Comparison of ENCODE assay signal across 12 mouse cellular contexts in the genomic region with DNA sequence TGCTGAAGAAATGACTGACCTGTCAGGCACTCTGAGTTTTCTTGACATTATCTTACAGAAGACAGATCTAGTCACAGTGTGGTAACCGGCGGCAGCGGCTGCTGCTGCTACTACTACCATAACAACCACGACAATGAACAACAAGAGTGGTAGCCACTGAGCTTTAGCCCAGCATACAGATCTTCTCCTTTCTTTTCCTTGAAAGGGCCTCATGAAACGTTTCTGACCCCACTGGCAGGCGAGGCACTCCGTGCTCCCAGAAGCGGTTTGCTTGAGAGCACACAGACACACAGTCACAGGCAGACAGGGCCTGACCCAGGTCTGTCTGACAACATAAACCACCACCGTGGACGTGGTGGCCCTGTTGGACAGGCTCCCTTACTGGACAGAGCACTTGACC. TPM values are rescaled to one million over a fixed set of nuclear protein-coding genes. Genes with fewer than 3 reads are reported as not detected.
DNase-seq lines count a peak whose midpoint lies in the region; ATAC-seq and TF ChIP-seq lines count a peak whose summit lies in the region.
"Had no signal": no experiment of that assay in that cellular context is flagged by ENCODE, and none has a peak within 500 bp of the region (broad histone marks: within the 10 kb centered on the region; RNA-seq: fewer than 3 reads in every experiment).

No protein-coding gene starts in this region.

- peaks cover 51% of the 10 kb centered on the region for H3K4me1 ChIP-seq in thymus, adult 2 months (replicated peaks; ENCODE audit: control insufficient read depth, insufficient read depth, low read length)
- peaks cover 48% of the 10 kb centered on the region for H3K4me1 ChIP-seq in midbrain, embryonic 12.5 days

- intact Hi-C loops in heart, postnatal 25 days (cut with DNase I), result no loop called here
- intact Hi-C loops in left cerebral cortex, postnatal 36 days (cut with DNase I), result no loop called here

- no peaks in the 10 kb centered on the region for H3K9me3 ChIP-seq in midbrain, embryonic 12.5 days
- H3K9me3 ChIP-seq: embryonic facial prominence, embryonic 15.5 days; limb, embryonic 12.5 days had no signal

- DNase-seq in heart, adult 11 months, result peak; percentile 86
- no peak for DNase-seq in heart, postnatal 25 days (ENCODE audit: low spot score)
- peak; percentile 50 for DNase-seq in thymus, adult 2 months
- no peak for DNase-seq in thymus, adult 18-20 months
- DNase-seq in ovary, adult 18-20 months (ENCODE audit: low spot score), result no peak
- DNase-seq in left cerebral cortex, postnatal 36 days (ENCODE audit: low spot score in 2 of 2), result no peak
- no peak for DNase-seq in cerebellum, postnatal 25 days
- DNase-seq: adrenal gland, postnatal 36 days; heart, postnatal 36 days had no signal

- ATAC-seq in midbrain, embryonic 12.5 days (ENCODE audit: low FRiP score, low read depth), result no peak

- H3K36me3 ChIP-seq in thymus, adult 2 months (ENCODE audit: control insufficient read depth, insufficient read depth, low read length), result no peaks in the 10 kb centered on the region
- H3K36me3 ChIP-seq in midbrain, embryonic 12.5 days, result no peaks in the 10 kb centered on the region
- H3K36me3 ChIP-seq: limb, embryonic 12.5 days had no signal

- TF ChIP-seq POLR2A in thymus, adult 2 months (IDR thresholded peaks at IDR 0.05; ENCODE audit: control insufficient read depth, extremely low read depth, insufficient read depth, low read length, poor library complexity), result no peak

- peak overlapping the region; percentile 39 for H3K9ac ChIP-seq in midbrain, embryonic 12.5 days (replicated peaks)
- H3K9ac ChIP-seq: embryonic facial prominence, embryonic 15.5 days; limb, embryonic 12.5 days had no signal

- WGBS in thymus, adult 2 months, result 8% methylated on average over 10 of the region's 10 CpGs
- WGBS in midbrain, embryonic 12.5 days, result 32% methylated on average over 10 of the region's 10 CpGs

- TF ChIP-seq CTCF in thymus, adult 2 months (IDR thresholded peaks at IDR 0.05; ENCODE audit: borderline replicate concordance, control insufficient read depth, extremely low read depth, insufficient read depth, low read length, poor library complexity), result no peak

- H3K27me3 ChIP-seq in thymus, adult 2 months (ENCODE audit: control insufficient read depth, insufficient read depth, low read length), result no peaks in the 10 kb centered on the region
- H3K27me3 ChIP-seq in midbrain, embryonic 12.5 days, result no peaks in the 10 kb centered on the region
- H3K27me3 ChIP-seq: embryonic facial prominence, embryonic 15.5 days; limb, embryonic 12.5 days had no signal

- peak overlapping the region; percentile 38 for H3K4me2 ChIP-seq in midbrain, embryonic 12.5 days (replicated peaks)
- H3K4me2 ChIP-seq: embryonic facial prominence, embryonic 15.5 days; limb, embryonic 12.5 days had no signal

- peak overlapping the region; percentile 97 for H3K27ac ChIP-seq in thymus, adult 2 months (ENCODE audit: control insufficient read depth, insufficient read depth, low read length)
- H3K27ac ChIP-seq in midbrain, embryonic 12.5 days (replicated peaks), result peak overlapping the region; percentile 79
- H3K27ac ChIP-seq: embryonic facial prominence, embryonic 15.5 days; limb, embryonic 12.5 days had no signal

- peak overlapping the region; percentile 33 for H3K4me3 ChIP-seq in thymus, adult 2 months (ENCODE audit: control insufficient read depth, insufficient read depth, low read length)
- no peak overlapping the region for H3K4me3 ChIP-seq in midbrain, embryonic 12.5 days
- H3K4me3 ChIP-seq: embryonic facial prominence, embryonic 15.5 days; limb, embryonic 12.5 days had no signal

RNA-seq across cellular contexts. Expression of a gene that starts 3.7 kb away (rescaled TPM):
- total RNA-seq in heart, postnatal 25 days (2021), result 1 to 10 TPM; 2.7 to 2.9 TPM
- 40.7 and 41.3 TPM in 2 replicates for polyA plus RNA-seq in thymus, adult 2 months (2012; rRNA removed)
- 6.0 and 7.8 TPM in 2 replicates for polyA plus RNA-seq in midbrain, embryonic 12.5 days (2016; fragmentation: Nextera tagmentation; extraction: Ambion mirVana)
- 1 to 10 TPM; 3.1 to 4.0 TPM for total RNA-seq in left cerebral cortex, postnatal 36 days (2021)

RNA-seq across cellular contexts. Expression of a gene that starts 45.3 kb away (rescaled TPM):
- total RNA-seq in heart, postnatal 25 days (2021), result not detected
- polyA plus RNA-seq in thymus, adult 2 months (2012; rRNA removed), result not detected in 2 replicates
- polyA plus RNA-seq in midbrain, embryonic 12.5 days (2016; fragmentation: Nextera tagmentation; extraction: Ambion mirVana), result 0.21 TPM in 1 of 2 replicates, not detected in the other
- total RNA-seq in left cerebral cortex, postnatal 36 days (2021), result 1 to 10 TPM; 2.0 to 2.4 TPM
- total RNA-seq: adrenal gland, postnatal 36 days; heart, postnatal 36 days had no signal
- polyA plus RNA-seq: embryonic facial prominence, embryonic 15.5 days; limb, embryonic 12.5 days had no signal

RNA-seq across cellular contexts. Expression of a gene that starts 55.2 kb away (rescaled TPM):
- total RNA-seq in heart, postnatal 25 days (2021), result not detected
- 0.23 and 0.35 TPM in 2 replicates for polyA plus RNA-seq in thymus, adult 2 months (2012; rRNA removed)
- not detected in 2 replicates for polyA plus RNA-seq in midbrain, embryonic 12.5 days (2016; fragmentation: Nextera tagmentation; extraction: Ambion mirVana)
- total RNA-seq in left cerebral cortex, postnatal 36 days (2021), result 1 to 10 TPM; 1.8 to 2.4 TPM
- total RNA-seq: adrenal gland, postnatal 36 days; heart, postnatal 36 days had no signal

Comparison
In these comparisons a context has a peak if more than half of its experiments do, and no peak if none do; other contexts are left out.
1. DNase-seq: peak in heart, adult 11 months (single experiment) and thymus, adult 2 months (single experiment); none in heart, postnatal 25 days (single experiment), thymus, adult 18-20 months (0 of 2), ovary, adult 18-20 months (single experiment), left cerebral cortex, postnatal 36 days (0 of 2) and cerebellum, postnatal 25 days (0 of 2).